Mouse (Mus musculus) cerebellum, adult (tissue): ENCODE measurements around the gene Dclk2.
A peak's percentile ranks its signal among the peaks of the same experiment; 100 is the strongest.

Experiments
- ATAC-seq: cut with Nextera tagmentation; 2 replicates; pipeline ENCODE4 v1.9.2; 2017; ENCODE audit warnings: mild to moderate bottlenecking, moderate library complexity, mixed read lengths; ENCODE audit not compliant: insufficient number of reproducible peaks, low FRiP score, low TSS enrichment

Dclk2 gene

DNA sequence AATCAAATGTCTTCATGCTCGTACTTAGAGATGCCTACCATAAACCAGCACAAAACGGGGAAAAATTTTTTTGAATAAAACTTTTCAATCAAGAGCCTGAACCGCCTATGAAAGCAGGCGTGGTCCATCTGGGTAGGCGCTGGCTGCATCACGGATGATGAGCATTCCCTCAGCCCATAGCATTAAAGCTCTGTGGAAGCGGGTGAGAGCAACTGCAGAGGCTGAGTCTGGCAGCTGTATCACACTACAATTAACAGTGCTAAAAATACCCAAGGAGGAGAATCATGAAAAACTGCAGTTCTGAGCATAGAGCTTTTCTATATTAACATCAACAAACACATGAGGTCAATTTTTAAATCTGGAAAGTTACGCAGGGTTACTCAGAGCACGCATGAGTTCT, 23.6 kb downstream of the Dclk2 start:
- ATAC-seq, result no peak

DNA sequence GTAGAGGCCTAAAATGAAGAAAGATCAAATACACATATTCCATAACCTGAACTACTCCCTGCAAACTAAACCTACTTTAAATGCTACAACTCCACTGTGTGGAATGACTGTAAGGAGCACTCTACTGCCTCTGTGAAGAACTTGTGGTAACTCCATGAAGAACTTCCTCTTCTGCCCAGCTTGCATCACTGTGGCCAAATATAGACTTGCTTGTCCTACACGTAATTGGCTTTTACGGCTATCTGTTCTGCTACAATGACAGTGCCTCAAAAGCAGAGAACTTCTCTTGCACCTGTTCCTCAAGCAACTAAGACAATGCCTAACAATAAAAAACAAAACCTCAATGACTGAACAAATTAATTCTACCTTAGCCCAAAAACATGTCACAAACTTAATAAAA, 26.2 kb downstream of the Dclk2 start:
- no peak for ATAC-seq

DNA sequence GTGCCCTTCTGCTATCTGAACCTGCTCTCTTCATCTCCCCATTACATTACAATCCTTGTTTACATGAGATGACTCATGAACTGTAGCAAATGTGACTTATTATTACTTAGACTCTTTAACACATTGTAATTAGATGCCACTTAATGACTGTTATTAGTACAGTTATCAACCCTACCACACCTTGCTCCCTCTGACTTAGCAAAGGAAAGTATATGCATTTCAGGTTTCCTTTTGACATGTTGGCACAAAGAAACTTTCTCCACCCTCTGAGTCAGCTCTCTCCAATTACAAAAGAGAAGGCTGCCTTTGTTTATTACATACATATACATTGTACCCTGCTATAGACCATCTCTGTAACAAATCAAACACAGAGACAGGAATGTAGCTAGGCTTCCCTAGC, 33.1 kb downstream of the Dclk2 start:
- ATAC-seq, result no peak

DNA sequence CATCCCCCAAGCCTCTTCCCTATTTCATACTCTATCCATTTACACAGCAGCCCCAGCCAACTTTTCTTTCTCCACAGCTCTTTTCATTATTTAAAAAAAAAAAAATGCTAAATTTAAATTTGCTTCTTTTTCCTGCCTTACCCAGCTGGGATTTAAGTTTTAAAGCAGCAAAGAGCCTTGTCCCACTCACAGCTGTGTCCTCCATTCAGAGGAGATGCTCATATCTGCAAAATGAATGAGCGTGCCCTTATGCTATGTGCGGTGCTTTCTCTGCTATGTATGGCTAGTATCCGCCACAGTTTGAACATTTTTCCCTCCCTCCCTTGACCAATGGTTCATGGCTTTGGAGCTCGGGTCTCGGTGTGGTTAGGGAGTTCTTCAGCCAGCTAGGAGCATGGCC, 35.5 kb downstream of the Dclk2 start:
- no peak for ATAC-seq

DNA sequence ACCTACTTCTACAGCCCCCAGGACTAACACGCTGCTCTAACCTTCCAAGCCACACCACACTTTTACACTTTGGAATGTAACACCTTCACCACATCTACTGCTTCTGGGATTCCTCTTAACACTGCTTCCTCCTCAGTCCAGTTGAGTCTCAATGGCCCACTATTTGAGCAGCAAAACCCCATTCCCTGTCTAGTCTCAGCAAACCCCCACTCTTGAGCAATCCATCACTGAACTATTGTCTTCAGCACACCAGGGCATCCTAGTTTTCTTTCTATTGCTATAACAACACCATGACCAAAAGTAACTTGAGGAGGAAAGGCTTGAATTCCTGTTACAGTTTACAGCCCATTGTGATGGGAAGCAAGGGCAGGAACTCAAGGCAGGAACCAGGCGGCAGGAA, 36.2 kb downstream of the Dclk2 start:
- ATAC-seq, result no peak

DNA sequence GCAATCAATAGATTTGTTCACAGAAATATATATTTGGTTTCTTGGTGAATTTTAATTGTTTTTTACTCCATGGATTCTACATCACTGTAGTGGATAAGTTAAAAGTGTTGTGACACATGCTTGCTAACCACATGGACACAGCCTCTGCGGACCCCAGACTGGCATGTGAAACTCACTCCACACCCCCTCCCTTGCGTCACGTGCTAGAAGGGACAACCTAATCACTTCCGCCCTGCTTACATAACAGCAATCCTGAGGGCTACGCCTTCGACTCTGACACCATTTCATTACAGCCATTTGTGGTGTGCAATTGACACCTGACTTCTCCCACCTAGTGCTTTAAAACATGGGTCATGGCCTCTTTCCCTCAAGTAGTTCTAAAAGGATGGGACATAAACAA, 36.7 kb downstream of the Dclk2 start:
- ATAC-seq, result no peak

DNA sequence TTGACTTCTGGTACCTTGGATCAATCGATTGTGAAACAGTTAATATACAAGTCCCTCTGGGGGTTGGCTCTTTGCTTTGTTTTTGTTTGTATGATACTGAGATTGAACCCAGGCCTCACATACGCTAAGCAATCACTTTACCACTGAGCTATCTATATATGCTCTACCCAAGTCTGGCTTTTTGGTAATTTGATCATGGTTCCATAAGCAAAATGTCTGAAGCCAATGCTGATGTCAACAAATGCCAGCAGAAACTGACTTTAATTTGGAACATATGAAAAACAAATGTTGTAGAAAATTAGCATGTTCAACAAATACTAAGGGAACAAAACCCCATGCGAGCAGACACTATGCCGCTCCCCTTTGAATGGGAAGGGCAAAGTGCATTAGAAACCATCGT, 44.7 kb downstream of the Dclk2 start:
- no peak for ATAC-seq

DNA sequence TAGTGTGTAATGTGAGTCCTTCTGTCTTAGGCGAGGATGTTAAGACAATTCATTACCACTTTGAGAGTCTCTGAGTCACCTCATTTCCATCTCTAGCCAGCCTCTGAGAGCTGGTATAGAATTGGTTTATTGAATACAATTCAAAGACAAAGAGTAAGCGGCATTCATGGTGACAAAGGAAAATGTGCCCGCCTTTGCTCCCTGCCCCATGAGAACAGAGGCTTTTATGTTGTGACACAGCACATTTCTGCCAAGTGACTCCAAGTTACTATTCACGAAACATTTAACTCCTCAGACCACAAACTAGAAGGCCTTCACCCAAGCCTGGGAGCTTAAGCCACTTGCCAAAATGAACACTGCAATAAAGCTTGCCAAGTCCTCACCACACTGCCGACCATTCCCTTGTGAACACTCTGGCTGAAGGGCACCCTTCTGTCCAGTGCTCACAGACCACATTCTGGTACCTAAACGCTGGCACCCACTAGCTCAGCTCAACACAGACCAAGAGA, 47.5 kb downstream of the Dclk2 start:
- ATAC-seq, result no peak

DNA sequence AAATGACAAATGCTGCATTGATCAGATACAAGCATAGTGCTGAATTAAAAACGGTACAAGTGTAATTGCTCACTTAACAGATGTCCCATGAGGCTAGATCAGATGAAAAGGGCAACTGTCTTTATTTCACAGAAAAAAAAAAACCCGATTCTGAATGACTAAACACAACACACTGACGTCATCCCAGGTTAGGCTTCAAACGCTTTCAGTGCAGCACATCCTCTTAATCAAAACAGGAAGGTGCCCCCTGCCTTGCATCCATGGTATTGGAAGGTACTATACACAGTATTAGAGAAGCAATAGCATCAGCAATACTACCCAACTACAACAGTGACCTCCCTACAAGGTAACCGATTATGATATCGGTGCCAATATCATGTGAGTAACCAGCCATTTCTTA, 49.7 kb downstream of the Dclk2 start:
- no peak for ATAC-seq

DNA sequence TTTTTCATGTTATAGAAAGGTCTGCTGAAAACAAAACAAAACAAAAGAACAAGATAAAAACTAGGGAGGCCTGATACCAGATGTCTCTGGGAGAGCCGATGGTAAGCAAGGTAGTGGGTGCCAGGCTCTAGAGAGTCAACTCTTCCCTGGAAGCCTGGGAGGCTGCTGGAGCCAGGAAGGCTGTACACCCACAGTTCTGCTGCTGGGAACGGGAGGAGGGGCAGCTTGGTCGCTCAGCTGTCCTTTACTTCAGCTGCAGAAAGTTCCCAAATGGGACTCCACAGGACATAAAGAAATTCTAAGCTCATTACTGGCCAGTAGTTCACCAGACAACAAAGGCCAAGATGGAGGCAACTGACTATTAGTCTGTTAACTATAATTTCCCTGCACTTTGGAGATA, 50.2 kb downstream of the Dclk2 start:
- ATAC-seq, result no peak

DNA sequence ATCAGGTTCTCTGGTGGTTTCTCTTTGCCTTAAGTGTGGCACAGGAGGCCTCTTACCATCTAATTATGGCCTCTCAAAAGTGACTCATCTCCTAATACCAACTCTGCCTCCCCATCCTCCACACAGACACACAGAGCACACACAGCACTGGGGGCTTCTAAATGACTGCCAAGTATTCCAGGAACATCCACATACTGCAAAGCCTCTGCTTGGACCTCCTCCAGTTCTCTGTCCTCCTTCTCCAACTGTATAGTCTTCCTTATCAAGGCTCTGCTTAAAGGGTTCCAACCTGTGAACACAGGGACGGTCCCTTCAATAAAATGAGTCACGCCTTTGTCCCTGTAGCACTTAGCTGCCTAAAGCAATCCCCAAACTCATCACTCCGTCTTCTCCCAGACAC, 51.9 kb downstream of the Dclk2 start:
- ATAC-seq, result no peak

DNA sequence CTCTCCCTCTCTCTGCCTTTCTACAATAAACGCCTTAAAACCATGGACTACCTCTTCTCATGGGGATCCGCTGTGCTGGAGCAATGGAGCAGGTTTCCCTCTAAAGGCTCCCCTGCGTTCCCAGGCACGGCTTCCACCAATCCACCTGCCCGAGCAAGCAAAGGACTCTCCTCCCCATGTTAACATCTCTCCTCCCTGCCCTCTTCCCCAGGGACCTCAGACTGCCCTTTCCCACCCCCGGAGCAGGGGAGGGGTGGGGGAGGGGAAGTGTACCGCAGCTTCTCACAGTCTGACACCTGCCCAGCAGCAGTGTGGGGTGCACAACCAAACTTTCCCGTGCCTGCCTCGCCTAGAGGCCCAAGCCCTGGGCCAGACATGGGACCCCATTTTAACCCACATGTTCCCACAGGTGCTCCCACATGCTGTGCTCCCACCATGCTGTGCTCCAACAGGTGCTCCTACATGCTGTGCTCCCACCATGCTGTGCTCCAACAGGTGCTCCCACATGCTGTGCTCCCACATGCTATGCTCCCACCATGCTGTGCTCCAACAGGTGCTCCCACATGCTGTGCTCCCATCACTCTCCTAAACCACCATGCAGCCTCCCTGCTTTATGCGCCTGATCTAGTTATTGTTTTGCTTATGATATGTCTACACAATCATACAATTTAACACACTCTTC, 57.2 kb downstream of the Dclk2 start:
- ATAC-seq, result peak; percentile 53; the same call in 1 of the 2 replicates

DNA sequence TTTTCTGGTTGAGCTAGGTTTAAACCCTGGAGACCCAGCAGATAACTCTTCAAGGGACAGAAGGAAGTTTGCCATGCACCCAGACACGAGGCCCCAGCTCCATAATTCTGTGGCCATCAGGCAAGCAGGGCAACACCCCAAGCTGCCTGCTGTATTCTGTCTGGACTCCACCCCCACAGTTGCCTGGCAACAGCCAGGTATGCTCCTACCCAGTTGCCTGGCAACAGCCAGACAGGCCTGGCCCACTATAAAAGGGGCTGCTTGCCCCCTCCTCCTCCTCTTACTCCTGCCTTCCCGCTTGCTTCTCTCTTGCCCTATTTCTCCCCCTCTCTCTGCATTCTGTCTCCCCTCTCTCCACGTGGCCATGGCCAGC, 57.7 kb downstream of the Dclk2 start:
- ATAC-seq, result no peak

DNA sequence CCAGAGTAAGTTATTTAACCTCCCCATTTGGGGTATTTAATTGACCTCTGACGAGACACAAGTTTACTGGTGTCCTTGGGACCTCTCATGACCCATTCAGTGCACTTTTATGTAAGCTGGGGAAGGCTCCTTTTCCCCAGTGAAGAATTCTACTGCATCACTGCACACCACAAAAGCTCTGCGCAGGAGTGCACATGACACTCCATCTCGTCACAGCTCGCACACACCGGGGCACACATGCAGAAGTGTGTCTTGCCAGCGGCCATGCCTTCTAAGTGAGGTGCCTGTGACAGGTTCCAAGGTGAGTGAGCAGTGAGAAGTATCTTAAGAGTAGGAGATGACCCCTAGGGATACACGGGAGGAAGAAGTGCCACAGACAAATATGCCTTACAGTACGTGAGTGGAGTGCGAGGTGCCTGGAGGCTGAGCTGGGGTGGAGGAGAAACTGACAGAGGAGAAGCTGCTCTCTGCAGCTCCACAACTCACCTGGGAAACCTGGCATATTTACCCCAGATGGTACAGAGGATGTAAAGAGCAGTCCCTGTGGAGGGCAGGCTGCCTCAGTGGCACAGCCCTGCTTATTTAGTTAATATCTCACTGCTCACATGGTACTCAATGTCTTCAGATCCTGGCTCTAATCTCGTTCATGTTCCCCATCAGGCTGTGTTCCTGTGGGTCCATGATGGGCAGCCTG, 58.3 kb downstream of the Dclk2 start:
- ATAC-seq, result 0 out of 2 replicates have a peak, but pooled peaks have one; percentile 6

DNA sequence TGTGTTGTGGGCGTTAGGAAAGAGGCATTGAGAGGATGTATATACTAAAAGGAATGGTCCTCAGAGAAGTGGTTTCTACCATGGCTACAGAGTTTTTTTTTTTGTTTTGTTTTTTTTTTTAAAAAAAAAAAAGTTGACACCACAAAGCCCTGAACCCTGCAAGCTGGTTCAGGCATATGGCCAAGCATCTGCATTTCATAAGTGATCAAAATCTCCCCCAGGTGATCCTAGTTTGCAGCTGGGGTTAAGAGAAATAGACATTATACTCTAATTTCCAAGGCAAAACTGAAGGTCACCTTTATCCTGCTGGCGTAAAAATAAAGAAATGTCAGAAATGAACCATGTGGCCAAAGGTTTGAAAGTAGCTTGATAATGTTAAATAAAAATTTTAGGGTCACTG, 60.9 kb downstream of the Dclk2 start:
- no peak for ATAC-seq

DNA sequence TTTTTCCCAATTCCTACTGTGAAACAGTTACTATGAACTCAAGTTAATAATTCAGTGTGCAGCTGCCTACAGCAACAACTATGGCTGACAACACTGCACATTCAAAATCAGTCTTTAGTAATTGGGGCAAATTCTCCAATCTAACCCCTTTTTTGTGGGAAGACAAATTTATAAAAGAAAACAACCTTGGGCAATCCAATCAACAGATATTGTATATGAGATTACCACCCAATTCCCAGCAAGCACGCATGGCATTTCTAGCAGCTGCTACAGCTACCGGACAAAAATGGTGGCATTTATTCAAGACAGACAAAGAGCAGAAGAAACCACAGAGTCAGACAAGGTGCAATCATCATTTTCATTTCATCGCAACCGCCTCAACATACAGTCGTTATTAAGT, 62.0 kb downstream of the Dclk2 start:
- ATAC-seq, result no peak

DNA sequence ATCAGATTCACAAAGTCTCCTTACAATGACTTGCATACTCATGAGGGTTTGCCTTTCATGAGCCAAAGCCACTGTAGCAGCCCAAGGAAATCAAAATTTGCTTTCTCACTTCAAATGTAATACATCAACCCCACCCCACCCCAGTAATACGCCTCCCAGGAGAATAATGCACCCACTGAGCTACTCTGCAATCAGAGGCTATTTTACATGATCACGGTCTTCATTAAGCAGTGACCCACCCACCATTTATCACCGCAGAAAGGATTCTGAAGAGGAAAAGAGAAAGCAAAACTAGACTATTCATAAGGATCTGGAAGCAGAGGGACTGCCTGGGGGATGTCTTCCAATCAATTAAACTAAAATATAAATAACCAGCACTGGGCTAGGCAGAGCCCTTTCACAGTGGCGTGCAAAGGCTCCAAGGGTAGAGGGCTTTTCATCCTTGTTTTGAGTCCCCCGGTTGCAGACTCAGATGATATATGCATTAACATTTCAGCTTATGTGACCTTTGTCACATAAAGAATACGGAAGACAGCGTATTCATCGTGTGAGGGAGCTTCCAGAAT, 62.7 kb downstream of the Dclk2 start:
- ATAC-seq, result no peak

DNA sequence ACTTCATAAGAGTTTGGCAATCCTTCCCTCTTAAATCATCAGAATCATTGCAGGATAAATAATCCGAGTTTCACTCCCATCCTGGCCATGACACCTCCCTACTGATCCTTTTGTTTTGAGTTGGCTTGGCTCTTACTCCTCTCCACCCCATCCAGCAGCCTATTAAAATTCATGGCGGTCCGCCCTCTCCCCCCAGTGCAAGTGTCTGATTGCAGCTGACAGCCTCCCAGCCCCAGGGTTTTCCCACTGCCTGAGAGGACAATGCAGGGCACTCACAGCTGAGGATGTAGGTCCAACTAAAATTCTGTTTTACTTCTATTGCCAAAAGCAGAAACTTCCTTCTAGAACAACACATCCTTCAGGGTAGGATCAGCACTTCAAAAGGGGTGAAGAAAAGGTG, 67.8 kb downstream of the Dclk2 start:
- ATAC-seq, result no peak

DNA sequence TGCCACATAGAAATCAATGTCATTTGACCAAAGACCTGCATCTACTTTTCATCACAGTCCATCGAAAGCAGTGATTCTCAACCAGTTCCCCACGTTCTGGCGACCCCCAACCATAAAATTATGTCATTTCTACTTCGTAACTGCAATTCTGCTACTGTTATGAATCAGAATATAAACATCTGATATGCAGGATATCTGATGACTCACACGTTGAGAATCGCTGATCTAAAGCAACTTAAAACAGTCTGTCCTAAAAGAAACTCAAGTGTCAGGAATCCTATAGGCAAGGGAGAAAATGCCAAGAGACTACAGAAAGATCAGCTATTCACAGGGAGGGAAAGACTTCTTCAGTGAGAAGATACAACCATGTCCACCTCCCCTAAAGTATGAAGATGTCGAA, 69.5 kb downstream of the Dclk2 start:
- no peak for ATAC-seq

DNA sequence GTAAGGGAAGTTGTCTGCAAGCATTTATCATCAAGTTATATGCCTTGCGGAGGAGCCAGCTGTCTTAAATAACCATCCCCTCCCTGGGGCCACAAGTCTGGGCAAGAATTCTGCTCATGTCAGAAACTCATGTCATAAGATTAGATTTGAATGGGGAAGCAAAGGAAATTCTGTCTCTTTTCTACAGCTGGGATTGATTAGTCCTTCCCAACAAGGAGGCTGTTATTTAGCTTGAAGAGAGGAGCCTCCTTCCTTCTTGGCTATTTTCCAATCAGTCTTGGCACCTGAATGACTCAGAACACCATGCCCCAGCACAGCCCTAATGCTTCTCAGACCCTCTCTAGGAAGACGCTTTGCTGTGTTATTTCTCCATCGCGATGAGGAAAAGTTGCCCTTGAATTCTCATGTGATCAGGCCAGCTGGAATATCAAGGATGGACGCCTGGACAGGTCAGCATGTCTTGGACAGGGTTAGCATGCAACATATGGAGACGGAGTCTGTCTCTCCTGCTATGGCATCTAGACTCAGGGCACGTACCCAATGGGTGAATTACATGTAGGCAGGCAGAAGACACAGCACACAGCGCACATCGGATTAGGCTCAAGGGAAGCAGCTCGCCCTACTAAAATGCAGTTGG, 70.1 kb downstream of the Dclk2 start:
- peak; percentile 95 for ATAC-seq

DNA sequence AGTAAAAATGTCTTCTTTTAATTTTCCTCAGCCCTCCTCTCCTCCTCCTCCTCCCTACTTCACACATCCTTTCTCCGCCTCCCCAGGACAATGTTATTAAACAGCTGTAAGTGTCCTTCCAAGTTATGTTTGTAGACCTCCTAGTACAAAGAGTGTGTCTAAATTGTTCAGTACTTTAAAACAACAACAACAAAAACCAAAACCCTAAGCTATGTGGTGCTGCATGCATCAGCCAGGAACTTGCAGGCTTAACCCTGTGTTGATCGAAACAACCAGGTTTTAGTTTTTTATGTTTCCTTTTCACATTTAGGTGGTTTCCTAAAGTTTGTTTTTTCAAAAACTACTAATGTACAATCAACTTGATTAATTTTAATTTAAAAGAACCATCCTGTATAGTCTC, 71.3 kb downstream of the Dclk2 start:
- no peak for ATAC-seq
